Mouse (Mus musculus) myocyte (in vitro differentiated cells): Measurements from ENCODE around the gene Bag5.

Source experiments
- CEBPB ChIP-seq: IDR thresholded peaks from 2 replicates; pipeline ENCODE4 v1.6.1; 2011; ENCODE audit warnings: mild to moderate bottlenecking, moderate library complexity; ENCODE audit not compliant: poor library complexity, insufficient read depth, severe bottlenecking
- MAX ChIP-seq: IDR thresholded peaks from one replicate; pipeline ENCODE4 v1.6.1; 2011; ENCODE audit warnings: low read depth, mild to moderate bottlenecking, control low read depth
- MYOD1 ChIP-seq, 3 experiments: IDR thresholded peaks; one replicate each; pipeline ENCODE4 v1.6.1; 2011; ENCODE audit warnings: control low read depth in 2 of 3, low read depth in 2 of 3, mild to moderate bottlenecking in 2 of 3, moderate library complexity in 1 of 3; ENCODE audit not compliant: insufficient read length in 2 of 3, control insufficient read depth in 1 of 3
- MYOG ChIP-seq, 3 experiments: IDR thresholded peaks; one replicate each; pipeline ENCODE4 v1.6.1; 2011; ENCODE audit warnings: control low read depth in 2 of 3, low read depth in 2 of 3, mild to moderate bottlenecking in 2 of 3; ENCODE audit not compliant: insufficient read length in 2 of 3, control insufficient read depth in 1 of 3, insufficient read depth in 1 of 3
- POLR2A ChIP-seq: IDR thresholded peaks from one replicate; pipeline ENCODE4 v1.6.1; 2011; ENCODE audit warnings: low read depth, mild to moderate bottlenecking, control low read depth, moderate library complexity; ENCODE audit not compliant: insufficient read length
- POLR2AphosphoS2 ChIP-seq: IDR thresholded peaks from one replicate; pipeline ENCODE4 v1.6.1; 2011; ENCODE audit warnings: low read depth, control low read depth; ENCODE audit not compliant: insufficient read length
- REST ChIP-seq: IDR thresholded peaks from one replicate; pipeline ENCODE4 v1.6.1; 2011; ENCODE audit warnings: mild to moderate bottlenecking, control low read depth, moderate library complexity; ENCODE audit not compliant: insufficient read depth, insufficient read length
- TCF12 ChIP-seq: IDR thresholded peaks from one replicate; pipeline ENCODE4 v1.6.1; 2011; ENCODE audit warnings: mild to moderate bottlenecking, control low read depth; ENCODE audit not compliant: poor library complexity, insufficient read depth, severe bottlenecking
- TCF3 ChIP-seq: IDR thresholded peaks from one replicate; pipeline ENCODE4 v1.6.1; 2011; ENCODE audit warnings: low read depth, control low read depth; ENCODE audit not compliant: insufficient read length
- USF1 ChIP-seq: IDR thresholded peaks from one replicate; pipeline ENCODE4 v1.6.1; 2011; ENCODE audit warnings: low read depth, mild to moderate bottlenecking, control low read depth, moderate library complexity

- TF ChIP-seq POLR2A, result no peak
- TF ChIP-seq CEBPB, result no peak
- TF ChIP-seq MAX, result no peak
- no peak for TF ChIP-seq POLR2AphosphoS2
- no peak for TF ChIP-seq MYOD1 (IDR thresholded peaks at IDR 0.05; ENCODE audit: control insufficient read depth in 1 of 3, insufficient read length in 2 of 3, low read depth in 2 of 3)
- no peak for TF ChIP-seq USF1
- TF ChIP-seq REST, result no peak
- no peak for TF ChIP-seq TCF12
- no peak for TF ChIP-seq MYOG (IDR thresholded peaks at IDR 0.05; ENCODE audit: control insufficient read depth in 1 of 3, insufficient read depth in 1 of 3, insufficient read length in 2 of 3, low read depth in 2 of 3)
- TF ChIP-seq TCF3, result no peak
Measured at GRCm38 (mm10) chr12:111734912-111735311, 21.9 kb upstream of the Bag5 start.
